Mouse (Mus musculus) hindbrain, embryonic 11.5 days (tissue): ENCODE data around the gene Cela3b. TPM values are rescaled to one million over a fixed set of nuclear protein-coding genes. Genes with fewer than 3 reads are reported as not detected.

Source experiments
- ATAC-seq: fragments of 200-750 bp; cut with Nextera tagmentation; 2 replicates; pipeline ENCODE4 v1.8.0; 2017; ENCODE audit warnings: mild to moderate bottlenecking, moderate TSS enrichment, moderate library complexity; ENCODE audit not compliant: low FRiP score
- DNase-seq: peaks from one replicate; pipeline ENCODE4 v3.0.0-alpha.2; 2015; ENCODE audit warnings: low spot score
- H3K27ac ChIP-seq: fragments of 300-500 bp; sonication (generic); 2 replicates; pipeline ENCODE4 v1.5.1; 2014; ENCODE audit warnings: mild to moderate bottlenecking, low read depth, low read length
- H3K27me3 ChIP-seq: fragments of 300-500 bp; sonication (generic); 2 replicates; pipeline ENCODE4 v1.6.1; 2014; ENCODE audit warnings: mild to moderate bottlenecking, low read length, moderate library complexity, mixed read lengths; ENCODE audit not compliant: control insufficient read depth, insufficient read depth
- H3K36me3 ChIP-seq: fragments of 300-500 bp; sonication (generic); 2 replicates; pipeline ENCODE4 v1.6.1; 2014; ENCODE audit warnings: mild to moderate bottlenecking, low read length, moderate library complexity, mixed read lengths; ENCODE audit not compliant: control insufficient read depth, insufficient read depth
- H3K4me1 ChIP-seq: fragments of 300-500 bp; sonication (generic); replicated peaks from 2 replicates; pipeline ENCODE4 v1.6.1; 2014; ENCODE audit warnings: low read length, mixed read lengths; ENCODE audit not compliant: control insufficient read depth, insufficient read depth
- H3K4me2 ChIP-seq: fragments of 300-500 bp; sonication (generic); replicated peaks from 2 replicates; pipeline ENCODE4 v1.6.1; 2014; ENCODE audit warnings: mild to moderate bottlenecking, low read depth, low read length
- H3K4me3 ChIP-seq: fragments of 300-500 bp; sonication (generic); 2 replicates; pipeline ENCODE4 v1.5.1; 2014; ENCODE audit warnings: low read depth, low read length
- H3K9ac ChIP-seq: fragments of 300-500 bp; sonication (generic); 2 replicates; pipeline ENCODE4 v1.6.1; 2014; ENCODE audit warnings: low read depth, low read length
- H3K9me3 ChIP-seq: fragments of 300-500 bp; sonication (generic); 2 replicates; pipeline ENCODE4 v1.6.1; 2016; ENCODE audit warnings: low read length; ENCODE audit not compliant: control insufficient read depth
- WGBS: fragments of 180-500 bp; shearing (Covaris S2); extraction: QIAGEN DNeasy Blood & Tissue Kit; methylation state at CpG from one replicate; pipeline ENCODE4 v1.1.7; 2014; 5-methylcytosine and 5-hydroxymethylcytosine counted together
- polyA plus RNA-seq: library from polyadenylated mRNA; unstranded; fragments of >200 nt; fragmentation: Nextera tagmentation; extraction: Ambion mirVana; gene quantifications from 2 replicates; pipeline ENCODE4 v1.2.1, GENCODE M21; 2014

Gene Cela3b
- polyA plus RNA-seq, 1 experiment from 2014 or later, result not detected

GRCm38 (mm10) chr4:137456581-137456980 lies 26.2 kb upstream of the Cela3b start:
- Histone ChIP-seq H3K9ac (no peak overlapping the region), H3K36me3 (no peaks in the 10 kb centered on the region), H3K27ac (no peak overlapping the region), H3K27me3 (no peaks in the 10 kb centered on the region), H3K4me2 (no peak overlapping the region), H3K9me3 (no peaks in the 10 kb centered on the region), H3K4me1 (no peaks in the 10 kb centered on the region), H3K4me3 (no peak overlapping the region)
- ATAC-seq, result no peak
- 92% methylated on average over 12 of the region's 12 CpGs for WGBS
- no peak for DNase-seq

- H3K4me3 ChIP-seq, result no peak overlapping the region
- H3K4me2 ChIP-seq, result no peak overlapping the region
- DNase-seq (no peak), ATAC-seq (no peak)
- H3K27ac ChIP-seq, result no peak overlapping the region
- H3K4me1 ChIP-seq, result no peaks in the 10 kb centered on the region
- 92% methylated on average over 14 of the region's 14 CpGs for WGBS
- H3K36me3 ChIP-seq, result no peaks in the 10 kb centered on the region
- H3K27me3 ChIP-seq, result no peaks in the 10 kb centered on the region
- no peaks in the 10 kb centered on the region for H3K9me3 ChIP-seq
- H3K9ac ChIP-seq, result no peak overlapping the region
Measured at GRCm38 (mm10) chr4:137454582-137454981, 24.2 kb upstream of the Cela3b start.

- no peak within 1 kb of the TSS for H3K27ac ChIP-seq
- 79% methylated on average over 8 of the region's 8 CpGs for WGBS
- no peaks in the 10 kb centered on the region for H3K9me3 ChIP-seq
- no peaks in the 10 kb centered on the region for H3K36me3 ChIP-seq
- H3K27me3 ChIP-seq, result no peaks in the 10 kb centered on the region
- H3K4me3 ChIP-seq, result no peak within 1 kb of the TSS
- ATAC-seq, result no peak
- H3K4me2 ChIP-seq, result no peak within 1 kb of the TSS
- H3K9ac ChIP-seq, result no peak within 1 kb of the TSS
- H3K4me1 ChIP-seq, result no peaks in the 10 kb centered on the region
- no peak for DNase-seq
Measured at GRCm38 (mm10) chr4:137453234-137453767, 23.0 kb upstream of the Cela3b start, which contains the start of gene 1700013G24Rik. Gene 1700013G24Rik, plus strand, starts transcription at chr4:137453284.

- ATAC-seq, result no peak
- no peak overlapping the region for H3K4me3 ChIP-seq
- no peak overlapping the region for H3K27ac ChIP-seq
- 89% methylated on average over 6 of the region's 6 CpGs for WGBS
- no peaks in the 10 kb centered on the region for H3K9me3 ChIP-seq
- no peaks in the 10 kb centered on the region for H3K4me1 ChIP-seq
- no peaks in the 10 kb centered on the region for H3K36me3 ChIP-seq
- DNase-seq, result no peak
- no peaks in the 10 kb centered on the region for H3K27me3 ChIP-seq
- no peak overlapping the region for H3K4me2 ChIP-seq
- H3K9ac ChIP-seq, result no peak overlapping the region
Measured at GRCm38 (mm10) chr4:137452190-137452589, 21.9 kb upstream of the Cela3b start.

- H3K4me3 ChIP-seq, result no peak overlapping the region
- ATAC-seq (no peak), DNase-seq (no peak)
- no peaks in the 10 kb centered on the region for H3K36me3 ChIP-seq
- no peaks in the 10 kb centered on the region for H3K27me3 ChIP-seq
- no peaks in the 10 kb centered on the region for H3K4me1 ChIP-seq
- no peak overlapping the region for H3K4me2 ChIP-seq
- H3K9me3 ChIP-seq, result no peaks in the 10 kb centered on the region
- H3K27ac ChIP-seq, result no peak overlapping the region
- H3K9ac ChIP-seq, result no peak overlapping the region
- WGBS, result 84% methylated on average over 10 of the region's 10 CpGs
Measured at GRCm38 (mm10) chr4:137449715-137450114, 19.4 kb upstream of the Cela3b start.

GRCm38 (mm10) chr4:137449132-137449531 lies 18.8 kb upstream of the Cela3b start:
- Histone ChIP-seq H3K4me1 (no peaks in the 10 kb centered on the region), H3K36me3 (no peaks in the 10 kb centered on the region), H3K9ac (no peak overlapping the region), H3K9me3 (no peaks in the 10 kb centered on the region), H3K4me3 (no peak overlapping the region), H3K27ac (no peak overlapping the region), H3K27me3 (no peaks in the 10 kb centered on the region), H3K4me2 (no peak overlapping the region)
- ATAC-seq (no peak), DNase-seq (no peak)
- 81% methylated on average over 2 of the region's 2 CpGs for WGBS

GRCm38 (mm10) chr4:137448641-137449040 lies 18.3 kb upstream of the Cela3b start:
- Histone ChIP-seq H3K4me2 (no peak overlapping the region), H3K36me3 (no peaks in the 10 kb centered on the region), H3K4me3 (no peak overlapping the region), H3K9me3 (no peaks in the 10 kb centered on the region), H3K27me3 (no peaks in the 10 kb centered on the region), H3K9ac (no peak overlapping the region), H3K4me1 (no peaks in the 10 kb centered on the region), H3K27ac (no peak overlapping the region)
- no peak for DNase-seq
- 65% methylated on average over 2 of the region's 2 CpGs for WGBS
- ATAC-seq, result no peak

GRCm38 (mm10) chr4:137448197-137448596 lies 17.9 kb upstream of the Cela3b start:
- Histone ChIP-seq H3K9me3 (no peaks in the 10 kb centered on the region), H3K4me1 (no peaks in the 10 kb centered on the region), H3K27ac (no peak overlapping the region), H3K9ac (no peak overlapping the region), H3K27me3 (no peaks in the 10 kb centered on the region), H3K4me3 (no peak overlapping the region), H3K36me3 (no peaks in the 10 kb centered on the region), H3K4me2 (no peak overlapping the region)
- ATAC-seq (no peak), DNase-seq (no peak)
- 71% methylated on average over 6 of the region's 6 CpGs for WGBS

GRCm38 (mm10) chr4:137447363-137448196 lies 17.2 kb upstream of the Cela3b start:
- Histone ChIP-seq H3K27ac (no peak overlapping the region), H3K9ac (no peak overlapping the region), H3K4me2 (no peak overlapping the region), H3K9me3 (no peaks in the 10 kb centered on the region), H3K36me3 (no peaks in the 10 kb centered on the region), H3K4me3 (no peak overlapping the region), H3K27me3 (no peaks in the 10 kb centered on the region), H3K4me1 (no peaks in the 10 kb centered on the region)
- 66% methylated on average over 7 of the region's 7 CpGs for WGBS
- no peak for ATAC-seq
- no peak for DNase-seq
